Mouse (Mus musculus) right cerebral cortex, postnatal 14 days (tissue): ENCODE data around the gene Hist1h2aa.

Experiments used
- DNase-seq: peaks from one replicate; pipeline ENCODE4 v3.0.0; 2022

Hist1h2aa gene

GRCm38 (mm10) chr13:23934211-23934520 lies at the start of gene Hist1h2aa:
Gene Hist1h2aa, plus strand, starts transcription at chr13:23934462.
- DNase-seq = no peak

- no peak for DNase-seq
These were observed 48.7 kb upstream of the Hist1h2aa start for GRCm38 (mm10) chr13:23885540-23885939.

GRCm38 (mm10) chr13:23887026-23887725 lies 47.1 kb upstream of the Hist1h2aa start:
- DNase-seq = no peak

GRCm38 (mm10) chr13:23889011-23889605 lies 45.2 kb upstream of the Hist1h2aa start:
- DNase-seq = no peak

- DNase-seq = no peak
These were observed 41.5 kb upstream of the Hist1h2aa start for GRCm38 (mm10) chr13:23892592-23893268.

- no peak for DNase-seq
These were observed 41.0 kb upstream of the Hist1h2aa start for GRCm38 (mm10) chr13:23893269-23893593.

GRCm38 (mm10) chr13:23898242-23898641 lies 36.0 kb upstream of the Hist1h2aa start:
- DNase-seq = no peak

GRCm38 (mm10) chr13:23906906-23907305 lies 27.4 kb upstream of the Hist1h2aa start:
- no peak for DNase-seq

GRCm38 (mm10) chr13:23910121-23910520 lies 24.1 kb upstream of the Hist1h2aa start:
- DNase-seq = no peak

- no peak for DNase-seq
These were observed 22.9 kb upstream of the Hist1h2aa start for GRCm38 (mm10) chr13:23911335-23911734.

- DNase-seq = no peak
These were observed 20.4 kb upstream of the Hist1h2aa start for GRCm38 (mm10) chr13:23913791-23914306.

- DNase-seq = no peak
These were observed 19.7 kb upstream of the Hist1h2aa start, which contains the start of gene Slc17a4 for GRCm38 (mm10) chr13:23914376-23915167. Gene Slc17a4, minus strand, starts transcription at chr13:23915009.

- DNase-seq = no peak
These were observed 18.1 kb upstream of the Hist1h2aa start for GRCm38 (mm10) chr13:23916132-23916531.

GRCm38 (mm10) chr13:23917674-23918073 lies 16.6 kb upstream of the Hist1h2aa start:
- DNase-seq = no peak

GRCm38 (mm10) chr13:23925792-23926191 lies 8.5 kb upstream of the Hist1h2aa start:
- no peak for DNase-seq

- no peak for DNase-seq
These were observed 5.6 kb upstream of the Hist1h2aa start for GRCm38 (mm10) chr13:23928637-23929036.

GRCm38 (mm10) chr13:23930461-23930860 lies 3.8 kb upstream of the Hist1h2aa start:
- no peak for DNase-seq

GRCm38 (mm10) chr13:23930904-23931303 lies 3.4 kb upstream of the Hist1h2aa start:
- no peak for DNase-seq

- no peak for DNase-seq
These were observed 646 bp upstream of the Hist1h2aa start, which contains the start of gene Hist1h2ba for GRCm38 (mm10) chr13:23933421-23934210. Gene Hist1h2ba, minus strand, starts transcription at chr13:23934156.

- peak; percentile 49 for DNase-seq
These were observed 4.4 kb downstream of the Hist1h2aa start for GRCm38 (mm10) chr13:23938699-23939098.

GRCm38 (mm10) chr13:23940291-23940690 lies 6.0 kb downstream of the Hist1h2aa start:
- DNase-seq = no peak

- no peak for DNase-seq
These were observed 8.6 kb downstream of the Hist1h2aa start for GRCm38 (mm10) chr13:23942861-23943260.
